Mouse (Mus musculus) kidney, adult 18-20 months (tissue): ENCODE measurements around the gene Bcan.

Experiments
- DNase-seq: peaks from one replicate; pipeline ENCODE4 v3.0.0; 2021

The Bcan gene

DNA sequence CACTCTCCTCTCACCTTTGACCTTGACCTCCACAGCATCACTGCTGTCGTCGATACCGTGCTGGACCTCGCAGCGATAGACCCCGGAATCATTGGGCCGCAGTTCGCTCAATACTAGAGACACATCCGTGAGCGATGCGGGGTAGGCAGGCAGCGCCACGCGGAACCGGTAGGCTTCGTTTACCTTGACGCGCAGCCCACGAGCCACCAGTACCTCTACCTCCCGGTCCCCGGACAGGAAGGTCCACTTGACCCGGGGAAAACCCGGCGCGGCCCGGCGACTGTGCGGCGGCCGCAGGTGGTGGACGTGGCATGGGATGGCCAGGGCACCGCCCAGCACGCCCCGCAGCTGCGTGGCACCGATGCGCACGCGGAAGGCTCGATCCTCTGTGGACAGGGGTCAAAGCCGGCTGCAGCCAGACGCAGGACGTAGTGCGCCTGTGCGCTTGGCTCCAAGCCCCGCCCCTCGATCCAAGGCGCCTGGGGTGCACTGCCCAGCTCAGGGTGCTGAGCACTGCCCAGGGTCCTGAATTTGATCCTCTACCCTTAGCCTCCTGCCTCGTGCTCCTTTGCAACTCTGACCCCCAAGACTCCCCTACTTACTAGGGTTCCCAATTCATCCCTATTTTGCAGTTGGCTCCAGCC is 2.9 kb downstream of the Bcan start:
- no peak for DNase-seq

- no peak for DNase-seq
These were observed 3.6 kb downstream of the Bcan start for GRCm38 (mm10) chr3:87996401-87996800.

DNA sequence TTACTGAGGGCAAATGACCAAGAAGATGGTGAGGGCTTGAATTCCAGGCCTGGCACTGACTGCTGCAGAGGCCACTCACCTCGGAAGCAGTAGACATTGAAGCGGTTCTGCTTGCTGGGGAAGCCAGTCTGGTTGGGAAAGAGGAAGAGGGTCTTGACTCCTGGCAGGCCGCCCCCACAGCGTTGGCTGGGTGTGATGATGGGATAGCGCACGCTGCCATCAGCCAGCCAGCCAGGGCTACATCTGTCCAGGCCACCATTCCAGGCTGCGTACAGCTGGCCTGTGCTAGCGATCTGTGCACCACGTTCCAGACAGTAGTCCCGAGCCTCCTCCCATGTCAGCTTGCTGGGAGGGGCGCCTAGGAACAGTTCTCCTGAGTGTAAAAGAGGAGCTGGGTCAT is 4.7 kb downstream of the Bcan start:
- no peak for DNase-seq

GRCm38 (mm10) chr3:87993436-87993835 is 6.6 kb downstream of the Bcan start:
- no peak for DNase-seq

DNA sequence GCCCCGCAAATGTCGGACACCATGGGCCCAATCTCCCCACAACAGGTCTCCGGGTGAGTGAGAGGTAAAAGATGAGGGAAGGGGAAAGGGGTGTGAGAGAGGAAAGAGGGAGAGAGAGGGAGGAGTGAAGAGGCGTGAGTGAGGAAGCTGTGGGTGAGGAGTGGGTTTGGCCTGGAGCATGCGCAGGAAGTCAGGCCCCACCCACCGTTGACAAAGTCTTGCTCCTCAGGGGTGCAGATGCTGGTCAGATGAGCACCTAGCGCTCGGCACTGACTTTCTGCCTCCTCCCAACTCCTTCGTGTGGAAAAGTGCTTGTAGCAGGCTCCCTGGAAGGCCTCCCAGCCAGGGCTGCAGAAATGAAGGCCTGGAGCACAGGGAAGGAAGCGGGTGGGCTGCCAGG is 10.1 kb downstream of the Bcan start:
- no peak for DNase-seq

GRCm38 (mm10) chr3:87988068-87988467 is 12.0 kb downstream of the Bcan start:
- DNase-seq = no peak

- no peak for DNase-seq
These were observed 12.4 kb downstream of the Bcan start for GRCm38 (mm10) chr3:87987633-87988032.

DNA sequence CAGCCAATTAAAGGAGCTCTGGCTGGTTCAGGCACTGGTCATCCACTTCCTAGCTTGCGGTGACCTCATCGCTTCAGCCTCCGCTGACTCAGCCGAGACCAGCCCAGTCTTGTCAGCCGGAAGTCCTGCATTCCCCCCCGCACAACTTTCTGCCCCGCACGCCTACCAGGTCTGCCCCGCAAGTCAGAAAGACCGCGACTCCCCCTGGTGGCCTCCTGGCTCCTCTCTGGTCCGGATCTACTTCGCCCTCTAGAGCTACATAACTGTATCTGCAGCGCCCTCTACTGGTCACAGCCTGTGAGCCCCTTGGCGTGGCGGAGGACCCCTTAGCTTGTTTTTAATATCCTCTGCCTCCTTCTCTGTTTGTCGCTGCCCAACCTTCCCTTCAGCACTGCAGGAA is 13.2 kb downstream of the Bcan start:
- DNase-seq = peak; percentile 94

- peak; percentile 19 for DNase-seq
These were observed 14.3 kb downstream of the Bcan start for GRCm38 (mm10) chr3:87985505-87986320.

DNA sequence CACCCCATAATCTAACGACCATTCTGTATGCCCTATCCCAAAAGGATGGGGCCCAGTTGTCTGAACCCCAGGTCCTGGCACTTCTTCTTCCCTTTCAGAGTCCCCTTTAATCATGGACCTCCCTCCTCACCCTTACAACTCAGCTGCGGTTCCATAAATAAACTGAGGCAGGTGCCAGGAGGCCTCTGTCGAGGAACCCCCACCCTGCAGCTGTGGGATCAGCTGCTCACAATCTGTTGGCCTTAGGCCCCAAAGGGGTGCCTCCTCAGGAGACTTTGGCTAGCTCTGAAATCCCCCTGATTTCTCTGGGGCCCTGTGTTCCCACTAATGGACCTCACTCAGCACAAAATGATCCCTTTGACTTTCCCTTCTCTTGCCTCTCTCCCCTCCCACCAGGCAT is 15.9 kb downstream of the Bcan start:
- DNase-seq = no peak

DNA sequence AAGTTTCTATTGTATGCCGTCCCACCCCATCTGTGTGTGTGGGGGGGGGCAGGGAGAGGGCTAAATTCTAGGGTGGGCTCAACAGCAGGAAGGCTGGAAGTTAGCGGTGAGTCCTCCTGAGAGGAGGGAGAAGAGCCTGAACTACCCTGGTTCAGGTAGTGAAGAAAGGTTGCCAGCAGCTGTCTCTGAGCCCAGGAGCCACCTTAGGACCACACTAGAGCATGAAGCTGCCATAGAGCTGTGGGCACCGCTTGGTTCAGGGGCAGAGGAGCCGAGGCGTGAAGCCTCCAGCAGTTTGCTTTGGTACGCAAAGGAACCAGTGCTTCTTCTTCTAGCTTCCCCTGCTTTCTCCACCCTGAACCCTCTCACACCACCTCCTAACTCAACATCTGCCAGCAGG is 16.4 kb downstream of the Bcan start:
- no peak for DNase-seq

DNA sequence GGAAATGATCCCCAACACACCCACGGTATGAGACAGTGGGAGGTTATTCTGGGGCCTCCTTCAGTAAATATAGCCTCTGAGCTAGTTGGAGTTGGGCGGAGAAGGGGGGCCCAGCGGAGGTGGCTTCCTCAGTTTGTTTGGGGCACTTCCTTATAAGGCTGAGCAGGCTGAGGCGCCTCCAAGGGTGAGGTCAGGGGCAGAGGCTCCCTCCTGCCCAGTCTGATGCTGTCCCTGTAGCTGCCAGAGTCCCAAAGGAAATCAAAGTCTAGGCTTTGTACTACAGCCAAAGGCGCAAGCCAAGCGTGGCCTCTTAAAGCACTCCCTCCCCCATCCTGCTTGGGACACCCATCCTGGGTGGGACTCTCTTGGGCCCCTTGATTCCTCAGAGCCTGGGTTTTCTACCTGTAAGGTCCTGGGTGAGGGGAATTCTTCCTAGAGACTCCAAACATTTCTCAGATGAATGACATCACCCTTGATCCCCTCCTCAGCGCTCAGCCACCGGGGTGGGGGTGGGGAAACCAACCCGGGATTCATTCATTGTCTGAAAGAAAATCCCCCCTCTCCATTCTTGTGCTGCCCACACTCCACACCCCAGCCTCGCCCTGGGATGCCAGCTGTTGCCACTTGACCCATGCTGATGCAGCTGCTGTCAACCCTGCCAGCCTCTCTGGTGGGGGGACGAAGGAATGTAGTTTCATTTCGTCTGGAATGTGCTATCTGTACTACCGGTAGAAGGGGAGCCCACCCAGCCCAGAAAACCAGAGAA is 17.0 kb downstream of the Bcan start:
- peak; percentile 45 for DNase-seq

DNA sequence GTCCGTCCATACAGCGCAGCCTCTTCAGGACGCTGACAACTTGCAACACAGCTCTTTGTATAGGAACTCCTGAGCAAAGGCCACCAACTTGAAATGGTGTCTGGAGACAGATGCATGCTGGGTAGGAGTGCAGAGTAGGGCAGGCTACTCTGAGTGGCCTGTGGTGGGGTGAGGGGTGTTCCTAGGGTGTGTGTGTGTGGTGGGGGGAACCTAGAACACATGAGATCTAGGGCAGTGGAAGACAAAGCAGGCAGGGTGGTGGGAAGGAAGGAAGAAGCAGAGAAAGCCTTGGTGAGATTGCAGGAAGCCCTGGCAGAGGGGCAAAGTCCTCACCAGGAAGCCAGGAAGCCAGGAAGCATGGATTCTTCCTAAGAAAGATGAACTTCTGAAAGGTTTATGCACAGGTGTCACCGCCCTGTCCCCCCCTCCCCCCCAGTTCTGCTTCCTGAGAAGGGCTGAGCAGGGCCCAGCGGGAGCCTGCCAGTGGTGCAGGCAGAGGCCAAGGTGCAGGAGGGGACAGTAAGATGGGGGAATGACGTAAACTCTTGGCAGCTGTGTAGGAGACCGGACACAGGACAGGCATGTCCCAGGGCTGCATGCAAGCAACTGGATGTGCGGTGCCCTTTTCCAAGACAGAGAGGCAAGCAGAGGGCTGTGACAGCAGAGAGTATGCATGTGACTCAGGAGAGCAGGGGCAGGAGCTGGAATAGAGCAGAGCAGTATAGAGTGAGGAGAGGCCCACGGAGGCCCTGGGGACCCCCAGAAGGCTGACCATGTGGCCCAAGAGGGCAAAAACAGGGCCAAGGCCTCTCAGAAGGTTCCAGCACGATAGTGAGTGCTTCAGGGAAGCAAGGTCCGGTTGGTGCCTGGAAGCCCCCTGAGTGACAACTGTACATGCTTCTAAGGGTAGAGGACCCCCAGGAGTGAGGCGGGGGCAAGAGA is 17.9 kb downstream of the Bcan start:
- DNase-seq = peak; percentile 41

- no peak for DNase-seq
These were observed 18.7 kb downstream of the Bcan start for GRCm38 (mm10) chr3:87981214-87981760.

GRCm38 (mm10) chr3:87980728-87981127 is 19.3 kb downstream of the Bcan start:
- DNase-seq = no peak

- DNase-seq = no peak
These were observed 19.9 kb downstream of the Bcan start for GRCm38 (mm10) chr3:87980085-87980484.

DNA sequence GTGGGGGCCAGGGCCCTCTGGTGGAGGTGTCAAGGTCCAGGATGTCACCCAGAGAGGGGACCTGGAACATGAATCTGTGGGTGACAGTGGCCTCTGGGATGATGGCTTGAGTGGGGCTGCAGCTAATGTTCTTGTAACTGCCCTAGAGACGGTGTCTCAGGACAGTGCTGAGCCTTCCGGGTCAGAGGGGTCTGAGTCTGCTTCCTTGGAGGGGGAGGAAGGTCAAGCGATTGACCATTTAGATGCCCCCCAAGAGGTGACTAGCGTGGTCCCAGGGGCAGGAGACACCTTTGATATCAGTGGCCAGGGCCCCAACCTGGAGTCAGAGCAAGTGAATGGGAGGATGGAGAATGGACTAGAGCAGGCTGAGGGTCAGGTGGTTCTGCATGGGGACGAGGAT is 20.5 kb downstream of the Bcan start:
- DNase-seq = no peak

- DNase-seq = no peak
These were observed 25.5 kb downstream of the Bcan start for GRCm38 (mm10) chr3:87974381-87974987.

GRCm38 (mm10) chr3:87973593-87974380 is 26.2 kb downstream of the Bcan start:
- no peak for DNase-seq

DNA sequence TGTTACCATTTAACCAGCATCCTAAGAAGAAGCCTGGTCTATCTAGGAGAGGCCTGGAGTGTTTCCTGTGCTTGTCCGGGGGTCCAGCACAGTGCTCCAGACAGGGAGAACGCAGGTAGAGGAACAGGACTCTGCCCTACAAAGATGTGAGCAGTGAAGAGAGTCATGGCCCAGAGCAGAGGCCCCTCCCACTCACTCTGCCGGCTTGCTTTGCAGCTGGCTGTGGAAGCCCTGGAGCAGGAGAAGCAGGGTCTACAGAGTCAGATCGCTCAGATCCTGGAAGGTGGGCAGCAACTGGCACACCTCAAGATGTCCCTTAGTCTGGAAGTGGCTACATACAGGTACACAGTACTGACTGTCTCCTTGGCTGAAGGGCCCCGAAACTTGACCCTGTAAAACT is 27.3 kb downstream of the Bcan start:
- DNase-seq = no peak

- DNase-seq = no peak
These were observed 27.8 kb downstream of the Bcan start for GRCm38 (mm10) chr3:87972203-87972664.
